Mouse (Mus musculus): Measurements from ENCODE around the gene Nlrp6. TPM values are rescaled to one million over a fixed set of nuclear protein-coding genes. Genes with fewer than 3 reads are reported as not detected.

Gene Nlrp6
- polyA plus RNA-seq, 1 experiment from 2014 or later: 0.61 TPM

Other genes starting within 250 kb of the Nlrp6 start
- gene Olfr45, start 239.0 kb upstream of the Nlrp6 start, polyA plus RNA-seq (2014; fragmentation: Nextera tagmentation; extraction: Ambion mirVana): not detected in 2 replicates
- gene Olfr541, start 223.6 kb upstream of the Nlrp6 start, polyA plus RNA-seq (2014; fragmentation: Nextera tagmentation; extraction: Ambion mirVana): not detected in 2 replicates
- gene Cyp2e1, start 157.2 kb upstream of the Nlrp6 start, polyA plus RNA-seq (2014; fragmentation: Nextera tagmentation; extraction: Ambion mirVana): 0.12 TPM in 1 of 2 replicates, not detected in the other
- 0.28 TPM in 1 of 2 replicates, not detected in the other for gene Syce1, start 133.1 kb upstream of the Nlrp6 start, polyA plus RNA-seq (2014; fragmentation: Nextera tagmentation; extraction: Ambion mirVana)
- 1.4 and 2.1 TPM in 2 replicates for gene Zfp941, start 98.7 kb upstream of the Nlrp6 start, polyA plus RNA-seq (2014; fragmentation: Nextera tagmentation; extraction: Ambion mirVana)
- gene Urah, start 85.9 kb upstream of the Nlrp6 start, polyA plus RNA-seq (2014; fragmentation: Nextera tagmentation; extraction: Ambion mirVana): 0.85 TPM in 1 of 2 replicates, not detected in the other
- gene Scgb1c1, start 75.4 kb upstream of the Nlrp6 start, polyA plus RNA-seq (2014; fragmentation: Nextera tagmentation; extraction: Ambion mirVana): not detected in 2 replicates
- not detected in 2 replicates for gene Odf3, start 73.1 kb upstream of the Nlrp6 start, polyA plus RNA-seq (2014; fragmentation: Nextera tagmentation; extraction: Ambion mirVana)
- gene Gm45785, start 64.6 kb upstream of the Nlrp6 start, polyA plus RNA-seq (2014; fragmentation: Nextera tagmentation; extraction: Ambion mirVana): not detected in 2 replicates
- 40.8 and 49.4 TPM in 2 replicates for gene Ric8a, start 63.9 kb upstream of the Nlrp6 start, polyA plus RNA-seq (2014; fragmentation: Nextera tagmentation; extraction: Ambion mirVana)
- gene Bet1l, start 63.3 kb upstream of the Nlrp6 start, polyA plus RNA-seq (2014; fragmentation: Nextera tagmentation; extraction: Ambion mirVana): 38.6 and 41.7 TPM in 2 replicates
- gene Psmd13, start 38.9 kb upstream of the Nlrp6 start, polyA plus RNA-seq (2014; fragmentation: Nextera tagmentation; extraction: Ambion mirVana): 148 and 226 TPM in 2 replicates
- gene Sirt3, start 38.6 kb upstream of the Nlrp6 start, polyA plus RNA-seq (2014; fragmentation: Nextera tagmentation; extraction: Ambion mirVana): 22.8 and 26.2 TPM in 2 replicates
- not detected in 2 replicates for gene Cox8b, start 20.5 kb upstream of the Nlrp6 start, polyA plus RNA-seq (2014; fragmentation: Nextera tagmentation; extraction: Ambion mirVana)
- gene Pgghg, start 20.5 kb downstream of the Nlrp6 start, polyA plus RNA-seq (2014; fragmentation: Nextera tagmentation; extraction: Ambion mirVana): 15.9 and 20.5 TPM in 2 replicates
- gene Ifitm5, start 29.4 kb downstream of the Nlrp6 start, polyA plus RNA-seq (2014; fragmentation: Nextera tagmentation; extraction: Ambion mirVana): 2.2 and 2.6 TPM in 2 replicates
- gene Gm45717, start 35.0 kb downstream of the Nlrp6 start, polyA plus RNA-seq (2014; fragmentation: Nextera tagmentation; extraction: Ambion mirVana): not detected in 2 replicates
- 1,039 and 1,151 TPM in 2 replicates for gene Ifitm2, start 35.1 kb downstream of the Nlrp6 start, polyA plus RNA-seq (2014; fragmentation: Nextera tagmentation; extraction: Ambion mirVana)
- 54.4 and 61.4 TPM in 2 replicates for gene Ifitm1, start 46.3 kb downstream of the Nlrp6 start, polyA plus RNA-seq (2014; fragmentation: Nextera tagmentation; extraction: Ambion mirVana)
- 154 and 166 TPM in 2 replicates for gene Ifitm3, start 89.9 kb downstream of the Nlrp6 start, polyA plus RNA-seq (2014; fragmentation: Nextera tagmentation; extraction: Ambion mirVana)
- gene Ifitm6, start 97.0 kb downstream of the Nlrp6 start, polyA plus RNA-seq (2014; fragmentation: Nextera tagmentation; extraction: Ambion mirVana): 0.84 and 1.6 TPM in 2 replicates
- not detected in 2 replicates for gene Gm17387, start 108.2 kb downstream of the Nlrp6 start, polyA plus RNA-seq (2014; fragmentation: Nextera tagmentation; extraction: Ambion mirVana)
- 13.7 and 14.4 TPM in 2 replicates for gene B4galnt4, start 140.2 kb downstream of the Nlrp6 start, polyA plus RNA-seq (2014; fragmentation: Nextera tagmentation; extraction: Ambion mirVana)
- 4.0 and 4.3 TPM in 2 replicates for gene Pkp3, start 157.3 kb downstream of the Nlrp6 start, polyA plus RNA-seq (2014; fragmentation: Nextera tagmentation; extraction: Ambion mirVana)
- 9.5 and 11.7 TPM in 2 replicates for gene Sigirr, start 179.7 kb downstream of the Nlrp6 start, polyA plus RNA-seq (2014; fragmentation: Nextera tagmentation; extraction: Ambion mirVana)
- 3.0 and 4.4 TPM in 2 replicates for gene Ano9, start 196.9 kb downstream of the Nlrp6 start, polyA plus RNA-seq (2014; fragmentation: Nextera tagmentation; extraction: Ambion mirVana)
- gene Ptdss2, start 201.5 kb downstream of the Nlrp6 start, polyA plus RNA-seq (2014; fragmentation: Nextera tagmentation; extraction: Ambion mirVana): 58.4 and 63.1 TPM in 2 replicates